Mouse (Mus musculus) brain, embryonic 14.5 days (tissue): ENCODE data around the gene A430078G23Rik.

Source experiments
- CTCF ChIP-seq: fragments of 200-500 bp; IDR thresholded peaks from 2 replicates; pipeline ENCODE4 v1.5.1; 2012; ENCODE audit warnings: inconsistent platforms, mild to moderate bottlenecking, moderate library complexity, borderline replicate concordance; ENCODE audit not compliant: insufficient read depth, insufficient read length; ENCODE audit errors: extremely low read depth
- POLR2A ChIP-seq: fragments of 200-500 bp; IDR thresholded peaks from 2 replicates; pipeline ENCODE4 v1.6.1; 2012; ENCODE audit warnings: mild to moderate bottlenecking, inconsistent platforms, borderline replicate concordance; ENCODE audit not compliant: poor library complexity, insufficient read depth, insufficient read length, severe bottlenecking; ENCODE audit errors: extremely low read depth

DNA sequence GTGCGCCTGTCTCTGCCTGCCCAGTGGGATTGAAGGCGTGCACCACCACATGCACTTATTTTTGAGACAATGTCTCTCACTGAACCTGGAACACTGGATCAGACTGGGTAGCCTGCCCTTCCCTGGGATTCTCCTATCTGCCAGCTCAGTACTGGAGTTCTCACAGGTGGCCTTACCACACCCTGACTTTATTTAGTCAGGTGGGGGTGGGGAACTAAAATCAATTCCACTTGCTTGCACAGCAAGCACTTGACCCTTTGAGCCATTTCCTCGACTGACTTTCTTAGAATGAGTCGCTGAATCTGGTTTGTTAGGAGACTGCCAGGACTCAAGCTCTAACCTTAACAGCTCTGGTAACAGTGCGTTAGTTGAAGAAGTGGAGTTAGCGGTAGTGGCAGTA lies 500 bp upstream of the A430078G23Rik start:
- TF ChIP-seq CTCF, result no peak
- no peak for TF ChIP-seq POLR2A
